Mouse (Mus musculus): ENCODE measurements around the gene Uaca.

DNA sequence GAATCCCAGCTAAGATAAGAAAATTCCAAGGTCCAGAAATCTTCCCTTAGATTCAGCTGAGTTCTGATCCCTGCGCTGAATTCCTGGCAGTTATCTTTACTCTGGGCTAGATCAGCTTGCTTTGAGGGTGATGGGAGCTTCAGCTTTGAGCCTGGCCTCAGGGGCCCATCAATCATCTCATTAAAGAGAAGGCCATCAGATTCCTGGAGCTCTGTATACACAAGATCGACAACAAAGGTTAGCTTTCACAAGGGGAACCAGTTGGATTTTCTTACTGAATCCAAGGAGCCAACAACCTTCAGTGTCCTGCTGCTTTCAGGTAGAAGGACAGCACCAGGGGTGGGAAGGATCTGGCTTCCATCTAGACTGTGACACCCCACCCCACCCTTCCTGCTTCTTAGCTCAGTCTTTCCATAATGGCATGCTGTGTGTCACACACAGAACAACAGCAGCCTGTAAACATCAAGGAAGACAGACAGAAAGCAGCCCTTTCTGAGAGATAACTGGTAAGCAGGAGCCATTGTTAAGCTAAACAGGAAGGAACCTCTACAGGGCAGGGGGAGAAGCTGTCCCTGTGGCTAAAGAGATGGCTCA is 6.7 kb upstream of the Uaca start:
- TF ChIP-seq CTCF (IDR thresholded peaks at IDR 0.05; ENCODE audit: control insufficient read depth, insufficient read depth, insufficient replicate concordance, low read depth, low read length) (no peak), POLR2A (IDR thresholded peaks at IDR 0.05; ENCODE audit: control insufficient read depth, low read depth, low read length) (no peak)
